In genomic region chr14:17786249-17786648, GRCm38 (mm10) we compare ENCODE assay signal across 24 mouse cellular contexts.
DNase-seq lines count a peak whose midpoint lies in the region; ATAC-seq and TF ChIP-seq lines count a peak whose summit lies in the region.
"Had no signal": no experiment of that assay in that cellular context is flagged by ENCODE, and none has a peak within 500 bp of the region (broad histone marks: within the 10 kb centered on the region; RNA-seq: fewer than 3 reads in every experiment).

No protein-coding gene starts in this region.

- no peak for TF ChIP-seq CTCF in gastrocnemius, adult 2 months (IDR thresholded peaks at IDR 0.05)

- no peaks in the 10 kb centered on the region for H3K36me3 ChIP-seq in liver, embryonic 15.5 days (replicated peaks)
- H3K36me3 ChIP-seq in liver, embryonic 11.5 days (ENCODE audit: control insufficient read depth, insufficient read depth, low read length) = no peaks in the 10 kb centered on the region
- H3K36me3 ChIP-seq in liver, embryonic 16.5 days (ENCODE audit: control insufficient read depth, insufficient read depth) = no peaks in the 10 kb centered on the region
- H3K36me3 ChIP-seq: heart, embryonic 13.5 days; limb, embryonic 13.5 days had no signal

- H3K9ac ChIP-seq in liver, embryonic 15.5 days = no peak overlapping the region
- no peak overlapping the region for H3K9ac ChIP-seq in liver, embryonic 11.5 days (ENCODE audit: low read depth, low read length)
- H3K9ac ChIP-seq in liver, embryonic 16.5 days (ENCODE audit: low read depth, low read length) = no peak overlapping the region; the same call in 1 of the 2 replicates
- H3K9ac ChIP-seq: heart, embryonic 13.5 days; hindbrain, embryonic 14.5 days; limb, embryonic 13.5 days had no signal

- no peaks in the 10 kb centered on the region for H3K27me3 ChIP-seq in liver, embryonic 15.5 days
- no peaks in the 10 kb centered on the region for H3K27me3 ChIP-seq in liver, embryonic 11.5 days (replicated peaks; ENCODE audit: control insufficient read depth, insufficient read depth, low read length)
- H3K27me3 ChIP-seq in liver, embryonic 16.5 days (ENCODE audit: control insufficient read depth, insufficient read depth, low read depth, low read length) = no peaks in the 10 kb centered on the region
- H3K27me3 ChIP-seq: heart, embryonic 13.5 days; limb, embryonic 13.5 days had no signal

- 0 out of 2 replicates have a peak overlapping the region, but pooled peaks have one; percentile 20 for H3K27ac ChIP-seq in gastrocnemius, adult 2 months
- H3K27ac ChIP-seq in liver, embryonic 15.5 days (replicated peaks) = peak overlapping the region; percentile 5; the same call in 1 of the 2 replicates
- no peak overlapping the region for H3K27ac ChIP-seq in liver, embryonic 11.5 days (ENCODE audit: low read depth, low read length)
- H3K27ac ChIP-seq in liver, embryonic 16.5 days (ENCODE audit: low read length) = peak overlapping the region; percentile 40
- H3K27ac ChIP-seq: heart, embryonic 13.5 days; hindbrain, embryonic 14.5 days; limb, embryonic 13.5 days; macrophage had no signal

- 20% methylated on average over 2 of the region's 2 CpGs for WGBS in liver, embryonic 15.5 days (ENCODE audit: insufficient replicate concordance)
- 30% methylated on average over 2 of the region's 2 CpGs for WGBS in liver, embryonic 11.5 days
- 28% methylated on average over 2 of the region's 2 CpGs for WGBS in liver, embryonic 16.5 days (ENCODE audit: insufficient replicate concordance)

- H3K9me3 ChIP-seq in liver, embryonic 15.5 days (replicated peaks) = no peaks in the 10 kb centered on the region
- no peaks in the 10 kb centered on the region for H3K9me3 ChIP-seq in liver, embryonic 11.5 days (ENCODE audit: control insufficient read depth, low read length)
- H3K9me3 ChIP-seq in liver, embryonic 16.5 days (replicated peaks; ENCODE audit: control insufficient read depth, low read length) = no peaks in the 10 kb centered on the region
- H3K9me3 ChIP-seq: heart, embryonic 13.5 days; limb, embryonic 13.5 days had no signal

- DNase-seq in gastrocnemius, adult 2 months = no peak
- DNase-seq in gastrocnemius, postnatal 25 days = no peak
- no peak for DNase-seq in liver, embryonic 11.5 days (ENCODE audit: low spot score)
- DNase-seq in retina, postnatal 1 day = no peak
- DNase-seq in right cerebral cortex, adult 18-20 months = no peak
- DNase-seq: adrenal gland, postnatal 25 days; cerebellum, adult 18-20 months; cerebellum, postnatal 10 days; heart, postnatal 10 days; kidney, adult 8-10 months; kidney, postnatal 25 days; lung, adult 2 months; lung, postnatal 10 days; midbrain, embryonic 14.5 days; thymus, postnatal 4 days had no signal

- ATAC-seq in liver, embryonic 15.5 days (ENCODE audit: insufficient read depth) = no peak
- ATAC-seq in liver, embryonic 11.5 days (replicated peaks; ENCODE audit: low FRiP score) = no peak
- no peak for ATAC-seq in liver, embryonic 16.5 days (ENCODE audit: low read depth)
- ATAC-seq: CD4-positive, CD25-positive, alpha-beta regulatory T cell, adult 4 months; forebrain, embryonic 16.5 days had no signal

- no peak overlapping the region for H3K4me2 ChIP-seq in liver, embryonic 15.5 days
- H3K4me2 ChIP-seq in liver, embryonic 11.5 days = no peak overlapping the region
- peak overlapping the region; percentile 27; the same call in 1 of the 2 replicates for H3K4me2 ChIP-seq in liver, embryonic 16.5 days (ENCODE audit: low read depth, low read length)
- H3K4me2 ChIP-seq: heart, embryonic 13.5 days; hindbrain, embryonic 14.5 days; limb, embryonic 13.5 days had no signal

- intact Hi-C loops in gastrocnemius, adult 2 months (cut with DNase I) = loop anchor here (5.0 kb wide), 1 partner anchor 124 kb away; the partner anchor contains the start of gene Thrb

- H3K4me1 ChIP-seq in liver, embryonic 15.5 days (replicated peaks) = peaks cover 7% of the 10 kb centered on the region
- H3K4me1 ChIP-seq in liver, embryonic 11.5 days (replicated peaks; ENCODE audit: control insufficient read depth, insufficient read depth, low read length) = no peaks in the 10 kb centered on the region
- no peaks in the 10 kb centered on the region; the same call in 1 of the 2 replicates for H3K4me1 ChIP-seq in liver, embryonic 16.5 days (ENCODE audit: control insufficient read depth, low read depth, low read length)
- H3K4me1 ChIP-seq: limb, embryonic 13.5 days had no signal

- no peak overlapping the region for H3K4me3 ChIP-seq in gastrocnemius, adult 2 months
- no peak overlapping the region for H3K4me3 ChIP-seq in liver, embryonic 15.5 days (replicated peaks)
- H3K4me3 ChIP-seq in liver, embryonic 11.5 days (ENCODE audit: low read depth, low read length) = no peak overlapping the region
- no peak overlapping the region for H3K4me3 ChIP-seq in liver, embryonic 16.5 days (ENCODE audit: low read depth, low read length)
- H3K4me3 ChIP-seq: erythroblast, embryonic 14.5 days; heart, embryonic 13.5 days; limb, embryonic 13.5 days had no signal
